Mouse (Mus musculus) midbrain, embryonic 16.5 days (tissue): ENCODE measurements around the gene Sppl3. TPM values are rescaled to one million over a fixed set of nuclear protein-coding genes. Genes with fewer than 3 reads are reported as not detected.
"Not testable (repeated sequence)": the region's sequence is repeated elsewhere in the genome, so short reads cannot be mapped to it uniquely, and the experiment has no call there.

Source experiments
- ATAC-seq: fragments of 200-750 bp; cut with Nextera tagmentation; 2 replicates; pipeline ENCODE4 v1.8.0; 2017; ENCODE audit warnings: moderate TSS enrichment
- H3K27ac ChIP-seq: fragments of 300-500 bp; sonication (generic); 2 replicates; pipeline ENCODE4 v1.5.1; 2014; ENCODE audit warnings: mild to moderate bottlenecking, low read length, mixed read lengths
- H3K27me3 ChIP-seq: fragments of 300-500 bp; sonication (generic); 2 replicates; pipeline ENCODE4 v1.6.1; 2014; ENCODE audit warnings: low read depth, low read length, mixed read lengths; ENCODE audit not compliant: control insufficient read depth, insufficient read depth
- H3K36me3 ChIP-seq: fragments of 300-500 bp; sonication (generic); 2 replicates; pipeline ENCODE4 v1.6.1; 2014; ENCODE audit warnings: mild to moderate bottlenecking, low read length, moderate library complexity, mixed read lengths; ENCODE audit not compliant: control insufficient read depth, insufficient read depth
- H3K4me1 ChIP-seq: fragments of 300-500 bp; sonication (generic); 2 replicates; pipeline ENCODE4 v1.6.1; 2014; ENCODE audit warnings: mild to moderate bottlenecking, low read length, mixed read lengths; ENCODE audit not compliant: control insufficient read depth, insufficient read depth
- H3K4me2 ChIP-seq: fragments of 300-500 bp; sonication (generic); 2 replicates; pipeline ENCODE4 v1.6.1; 2014; ENCODE audit warnings: mild to moderate bottlenecking, low read length, mixed read lengths
- H3K4me3 ChIP-seq: fragments of 300-500 bp; sonication (generic); 2 replicates; pipeline ENCODE4 v1.5.1; 2014; ENCODE audit warnings: low read depth, mild to moderate bottlenecking, low read length, moderate library complexity, mixed read lengths
- H3K9ac ChIP-seq: fragments of 300-500 bp; sonication (generic); 2 replicates; pipeline ENCODE4 v1.6.1; 2014; ENCODE audit warnings: low read depth, low read length, mixed read lengths
- H3K9me3 ChIP-seq: fragments of 300-500 bp; sonication (generic); replicated peaks from 2 replicates; pipeline ENCODE4 v1.6.1; 2014; ENCODE audit warnings: mild to moderate bottlenecking, low read length, mixed read lengths; ENCODE audit not compliant: control insufficient read depth, poor library complexity, severe bottlenecking
- WGBS: fragments of 180-500 bp; shearing (Covaris S2); extraction: QIAGEN DNeasy Blood & Tissue Kit; methylation state at CpG from one replicate; pipeline ENCODE4 v1.1.7; 2014; 5-methylcytosine and 5-hydroxymethylcytosine counted together
- polyA plus RNA-seq: library from polyadenylated mRNA; unstranded; fragments of >200 nt; fragmentation: Nextera tagmentation; extraction: Ambion mirVana; gene quantifications from 2 replicates; pipeline ENCODE4 v1.2.1, GENCODE M21; 2015

The Sppl3 gene
- polyA plus RNA-seq, 1 experiment from 2014 or later: 18.2 TPM

- no peak for ATAC-seq
- WGBS: 91% methylated on average over 11 of the region's 11 CpGs
- no peak overlapping the region for H3K27ac ChIP-seq
Measured at GRCm38 (mm10) chr5:115071096-115071901, 60.4 kb downstream of the Sppl3 start.

GRCm38 (mm10) chr5:115072143-115072542, 61.2 kb downstream of the Sppl3 start:
- Histone ChIP-seq H3K27me3 (no peaks in the 10 kb centered on the region), H3K9me3 (no peaks in the 10 kb centered on the region), H3K9ac (no peak overlapping the region), H3K27ac (no peak overlapping the region), H3K36me3 (peaks cover 4% of the 10 kb centered on the region; the same call in 1 of the 2 replicates), H3K4me2 (no peak overlapping the region), H3K4me3 (no peak overlapping the region), H3K4me1 (0 out of 2 replicates have a peak, but pooled peaks cover 3% of the 10 kb centered on the region)
- ATAC-seq: no peak
- WGBS: 90% methylated on average over 7 of the region's 7 CpGs

More at GRCm38 (mm10) chr5:115071096-115071901, 60.4 kb downstream of the Sppl3 start:
- no peak overlapping the region for H3K4me3 ChIP-seq
- no peak overlapping the region for H3K9ac ChIP-seq
- H3K4me1 ChIP-seq: 0 out of 2 replicates have a peak, but pooled peaks cover 3% of the 10 kb centered on the region
- no peaks in the 10 kb centered on the region for H3K27me3 ChIP-seq
- H3K36me3 ChIP-seq: peaks cover 4% of the 10 kb centered on the region; the same call in 1 of the 2 replicates
- H3K9me3 ChIP-seq: no peaks in the 10 kb centered on the region
- no peak overlapping the region for H3K4me2 ChIP-seq

DNA sequence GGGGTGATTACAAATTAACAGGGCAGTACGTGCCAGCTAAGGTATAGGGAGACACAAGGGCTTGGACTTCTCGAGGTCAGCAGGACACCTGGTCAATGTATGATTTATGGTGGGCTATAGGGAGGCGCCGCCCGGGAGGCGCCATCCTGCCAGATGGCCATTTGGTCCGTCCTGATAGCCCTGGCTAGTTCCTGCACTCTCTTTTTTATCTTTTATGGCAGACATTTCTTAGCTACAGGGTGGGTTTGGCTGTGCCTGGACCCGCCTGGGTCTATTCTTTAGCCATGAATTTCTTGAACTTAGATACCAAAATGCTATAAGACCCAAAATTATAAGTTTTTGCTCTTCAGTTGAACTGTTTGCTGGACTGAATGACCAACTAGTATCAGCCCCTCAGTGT, 62.4 kb downstream of the Sppl3 start:
- H3K27me3 ChIP-seq, H3K4me2 ChIP-seq, ATAC-seq, H3K36me3 ChIP-seq, H3K4me1 ChIP-seq, H3K9ac ChIP-seq, H3K4me3 ChIP-seq, H3K27ac ChIP-seq, H3K9me3 ChIP-seq: not testable (repeated sequence)
- WGBS: 74% methylated on average over 6 of the region's 8 CpGs

DNA sequence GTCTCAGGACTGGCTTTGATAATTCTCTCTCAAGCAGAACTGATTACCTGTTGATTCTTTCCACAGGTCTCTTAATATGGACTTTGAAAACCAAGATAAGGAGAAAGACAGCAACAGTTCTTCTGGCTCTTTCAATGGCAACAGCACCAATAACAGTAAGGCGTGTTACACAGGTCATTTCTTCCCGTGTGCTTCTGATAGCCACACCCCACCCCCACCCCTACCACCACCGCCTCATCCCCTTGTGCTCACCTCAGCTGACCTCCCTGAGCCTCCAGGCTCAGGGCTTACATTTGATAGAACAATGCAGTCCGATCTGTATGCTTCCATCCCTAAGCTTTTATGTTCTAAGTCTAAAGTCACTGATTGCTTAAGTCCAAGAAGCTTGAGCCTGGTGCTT, 63.8 kb downstream of the Sppl3 start:
- no peaks in the 10 kb centered on the region for H3K4me1 ChIP-seq
- no peak overlapping the region for H3K4me2 ChIP-seq
- H3K4me3 ChIP-seq: no peak overlapping the region
- H3K9me3 ChIP-seq: no peaks in the 10 kb centered on the region
- H3K36me3 ChIP-seq: peaks cover 4% of the 10 kb centered on the region; the same call in 1 of the 2 replicates
- 88% methylated on average over 4 of the region's 4 CpGs for WGBS
- no peak for ATAC-seq
- H3K9ac ChIP-seq: no peak overlapping the region
- H3K27me3 ChIP-seq: no peaks in the 10 kb centered on the region
- H3K27ac ChIP-seq: no peak overlapping the region

DNA sequence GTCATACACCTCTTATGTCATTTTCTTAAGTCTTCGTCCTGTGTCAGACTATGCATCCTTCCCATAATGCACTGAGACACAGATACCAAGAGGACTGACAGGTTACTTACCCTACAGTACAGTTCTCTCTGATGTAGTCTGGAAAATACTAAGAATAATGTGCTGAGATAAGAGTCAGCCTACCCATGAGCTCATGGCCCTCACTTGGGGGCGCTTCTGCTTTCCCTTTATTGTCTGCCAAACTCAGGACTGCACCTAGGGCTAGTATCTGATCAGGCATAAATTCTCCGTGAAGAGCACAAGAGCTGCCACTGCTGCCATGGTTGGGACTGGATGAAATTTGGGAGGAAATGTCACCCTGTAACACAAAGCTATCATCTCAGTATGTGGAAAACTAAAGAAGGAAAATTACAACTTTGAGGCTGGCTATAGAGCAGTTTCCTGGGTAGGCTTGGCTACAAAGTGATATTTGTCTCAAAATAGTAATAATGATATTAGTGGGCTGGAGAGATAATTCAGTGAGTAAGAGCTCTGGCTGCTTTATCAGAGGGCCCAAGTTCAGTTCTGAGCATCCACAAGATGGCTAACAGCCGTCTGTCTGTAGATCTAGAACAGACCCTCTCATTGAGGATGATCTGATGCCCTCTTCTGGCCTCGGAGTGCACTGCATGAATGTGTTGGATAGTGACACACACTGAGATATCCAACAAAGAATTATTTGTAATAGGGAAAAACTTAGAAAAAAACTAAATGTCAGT, 65.4 kb downstream of the Sppl3 start:
- Histone ChIP-seq H3K27me3 (no peaks in the 10 kb centered on the region), H3K4me2 (no peak overlapping the region), H3K27ac (no peak overlapping the region), H3K36me3 (peaks cover 4% of the 10 kb centered on the region; the same call in 1 of the 2 replicates), H3K9me3 (no peaks in the 10 kb centered on the region), H3K4me3 (no peak overlapping the region), H3K4me1 (no peaks in the 10 kb centered on the region), H3K9ac (no peak overlapping the region)
- no peak for ATAC-seq
- 54% methylated on average over 5 of the region's 5 CpGs for WGBS

GRCm38 (mm10) chr5:115081636-115082035, 70.7 kb downstream of the Sppl3 start:
- H3K27ac ChIP-seq: no peak overlapping the region
- H3K9ac ChIP-seq: no peak overlapping the region
- no peak for ATAC-seq
- H3K4me2 ChIP-seq: no peak overlapping the region
- no peak overlapping the region for H3K4me3 ChIP-seq
- WGBS: 91% methylated on average over 5 of the region's 5 CpGs
- no peaks in the 10 kb centered on the region for H3K27me3 ChIP-seq
- peaks cover 11% of the 10 kb centered on the region for H3K36me3 ChIP-seq
- H3K9me3 ChIP-seq: no peaks in the 10 kb centered on the region
- no peaks in the 10 kb centered on the region for H3K4me1 ChIP-seq

DNA sequence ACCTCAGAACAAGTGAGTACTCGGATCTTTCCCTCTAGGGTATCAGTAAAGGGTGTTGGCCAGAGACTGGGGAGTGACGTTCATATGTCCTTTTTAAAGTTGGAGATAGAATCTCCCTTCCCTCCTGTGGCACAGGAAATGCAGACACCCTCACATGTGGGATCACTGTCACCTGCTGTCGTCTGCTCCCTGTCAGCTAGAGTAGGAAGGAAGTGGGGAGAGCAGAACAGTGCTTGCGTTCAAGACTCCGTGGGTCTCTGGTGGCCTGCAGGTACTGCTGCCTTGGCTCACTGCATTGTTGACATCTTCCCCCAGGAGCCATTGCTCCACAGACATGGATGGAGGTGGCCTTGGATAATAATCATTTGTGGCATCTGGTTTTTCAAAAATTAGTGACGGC, 72.6 kb downstream of the Sppl3 start:
- no peaks in the 10 kb centered on the region for H3K4me1 ChIP-seq
- H3K27ac ChIP-seq: no peak overlapping the region
- 96% methylated on average over 6 of the region's 6 CpGs for WGBS
- H3K27me3 ChIP-seq: no peaks in the 10 kb centered on the region
- H3K4me3 ChIP-seq: no peak overlapping the region
- H3K9ac ChIP-seq: no peak overlapping the region
- no peaks in the 10 kb centered on the region for H3K9me3 ChIP-seq
- H3K36me3 ChIP-seq: peaks cover 22% of the 10 kb centered on the region
- ATAC-seq: no peak
- H3K4me2 ChIP-seq: no peak overlapping the region

- peaks cover 38% of the 10 kb centered on the region for H3K36me3 ChIP-seq
- no peak for ATAC-seq
Measured at GRCm38 (mm10) chr5:115085675-115086074, 74.7 kb downstream of the Sppl3 start.

More at GRCm38 (mm10) chr5:115085675-115086074, 74.7 kb downstream of the Sppl3 start:
- Histone ChIP-seq H3K27ac (no peak overlapping the region), H3K9me3 (no peaks in the 10 kb centered on the region; the same call in 1 of the 2 replicates), H3K9ac (no peak overlapping the region), H3K4me1 (no peaks in the 10 kb centered on the region), H3K27me3 (no peaks in the 10 kb centered on the region), H3K4me2 (no peak overlapping the region), H3K4me3 (no peak overlapping the region)
- over 99% methylated on average over 2 of the region's 2 CpGs for WGBS
